Mouse (Mus musculus) left cerebral cortex, postnatal 4 days (tissue): ENCODE results near the gene Taar7d. TPM values are rescaled to one million over a fixed set of nuclear protein-coding genes. Genes with fewer than 3 reads are reported as not detected.
"Not testable (repeated sequence)": the region's sequence is repeated elsewhere in the genome, so short reads cannot be mapped to it uniquely, and the experiment has no call there.

Experiments used
- DNase-seq: peaks from one replicate; pipeline ENCODE4 v3.0.0-alpha.2; 2022
- intact Hi-C: fragments of 180-260 bp; cut with DNase I; formaldehyde crosslinking; loops from one replicate; pipeline ENCODE4 v1.15.1; 2025
- total RNA-seq, 2 experiments: library from RNA; stranded (reverse); gene quantifications; 2 replicates each; pipeline ENCODE4 v1.2.3; 2021

Gene Taar7d
- total RNA-seq: not detected

- intact Hi-C loops: no loop called here
- DNase-seq: no peak
Observed at GRCm38 (mm10) chr10:24026922-24027321, at the start of gene Taar7d. Taar7d (plus strand) TSS chr10:24027222.

- intact Hi-C loops: loop anchor here (10.0 kb wide), 1 partner anchor 137 kb away; no protein-coding TSS in a partner anchor
- DNase-seq: no peak
Observed at GRCm38 (mm10) chr10:23977958-23978357, 49.1 kb upstream of the Taar7d start.

GRCm38 (mm10) chr10:23978901-23979705 is 47.9 kb upstream of the Taar7d start:
- intact Hi-C loops: loop anchor here (10.0 kb wide), 1 partner anchor 136 kb away; no protein-coding TSS in a partner anchor
- peak; percentile 81 for DNase-seq

GRCm38 (mm10) chr10:23985546-23985945 is 41.5 kb upstream of the Taar7d start, which contains the start of gene Taar6:
Taar6 (minus strand) TSS chr10:23985646.
- intact Hi-C loops: no loop called here
- DNase-seq: no peak

- DNase-seq: no peak
- intact Hi-C loops: no loop called here
Observed at GRCm38 (mm10) chr10:23986419-23986818, 40.6 kb upstream of the Taar7d start.

GRCm38 (mm10) chr10:23993381-23993780 is 33.6 kb upstream of the Taar7d start, which contains the start of gene Taar7a:
Taar7a (minus strand) TSS chr10:23993481.
- intact Hi-C loops: no loop called here

GRCm38 (mm10) chr10:23999639-24000038 is 27.4 kb upstream of the Taar7d start, which contains the start of gene Taar7b:
Taar7b (plus strand) TSS chr10:23999939.
- intact Hi-C loops: no loop called here
- DNase-seq: no peak

More at GRCm38 (mm10) chr10:23993381-23993780, 33.6 kb upstream of the Taar7d start, which contains the start of gene Taar7a:
- DNase-seq: no peak

GRCm38 (mm10) chr10:24006442-24006841 is 20.6 kb upstream of the Taar7d start:
- DNase-seq: no peak
- intact Hi-C loops: no loop called here

GRCm38 (mm10) chr10:24007034-24007433 is 20.0 kb upstream of the Taar7d start:
- intact Hi-C loops: no loop called here
- DNase-seq: no peak

- intact Hi-C loops: no loop called here
- no peak for DNase-seq
Observed at GRCm38 (mm10) chr10:24008143-24008542, 18.9 kb upstream of the Taar7d start.

GRCm38 (mm10) chr10:24031347-24031746 is 4.3 kb downstream of the Taar7d start:
- intact Hi-C loops: no loop called here
- no peak for DNase-seq

GRCm38 (mm10) chr10:24037314-24037713 is 10.3 kb downstream of the Taar7d start, which contains the start of gene Taar7e:
Taar7e (plus strand) TSS chr10:24037614.
- intact Hi-C loops: no loop called here

GRCm38 (mm10) chr10:24040120-24040869 is 13.3 kb downstream of the Taar7d start:
- intact Hi-C loops: no loop called here
- DNase-seq: no peak

More at GRCm38 (mm10) chr10:24037314-24037713, 10.3 kb downstream of the Taar7d start, which contains the start of gene Taar7e:
- no peak for DNase-seq

GRCm38 (mm10) chr10:24049210-24049609 is 22.2 kb downstream of the Taar7d start, which contains the start of gene Taar7f:
Taar7f (plus strand) TSS chr10:24049510.
- no peak for DNase-seq

GRCm38 (mm10) chr10:24052039-24052438 is 25.0 kb downstream of the Taar7d start:
- DNase-seq: no peak
- intact Hi-C loops: no loop called here

More at GRCm38 (mm10) chr10:24049210-24049609, 22.2 kb downstream of the Taar7d start, which contains the start of gene Taar7f:
- intact Hi-C loops: no loop called here

GRCm38 (mm10) chr10:24058986-24059385 is 32.0 kb downstream of the Taar7d start:
- DNase-seq: no peak
- intact Hi-C loops: no loop called here

GRCm38 (mm10) chr10:24074751-24075150 is 47.7 kb downstream of the Taar7d start:
- DNase-seq, intact Hi-C loops: not testable (repeated sequence)

GRCm38 (mm10) chr10:24076200-24076599 is 49.2 kb downstream of the Taar7d start, which contains the start of gene Taar8a:
Taar8a (plus strand) TSS chr10:24076500.
- DNase-seq, intact Hi-C loops: not testable (repeated sequence)
